Mouse (Mus musculus) midbrain, embryonic 10.5 days (tissue): ENCODE data around the gene Stk16. TPM values are rescaled to one million over a fixed set of nuclear protein-coding genes. Genes with fewer than 3 reads are reported as not detected.

Experiments
- microRNA-seq: library from miRNA; unstranded; fragments of <30 nt; microRNA quantifications from one replicate; pipeline ENCODE4, GENCODE M21; 2017
- polyA plus RNA-seq: library from polyadenylated mRNA; unstranded; fragments of >200 nt; fragmentation: Nextera tagmentation; extraction: Ambion mirVana; gene quantifications from 2 replicates; pipeline ENCODE4 v1.2.1, GENCODE M21; 2016

The Stk16 gene
- polyA plus RNA-seq, 1 experiment from 2014 or later: 142 TPM

Small RNA genes lying within 50 kb of the gene (microRNA-seq; reads per million reads assigned to microRNA genes)
- gene Gm27943: not detected

Other genes with a start within 250 kb of the Stk16 start
- 15.2 and 16.0 TPM in 2 replicates for gene Nhej1, start 85.6 kb upstream of the Stk16 start, polyA plus RNA-seq
- gene Slc23a3, start 76.9 kb upstream of the Stk16 start, polyA plus RNA-seq: 0.11 TPM in 1 of 2 replicates, not detected in the other
- 51.7 and 60.4 TPM in 2 replicates for gene Cnppd1, start 68.1 kb upstream of the Stk16 start, polyA plus RNA-seq
- 44.1 and 55.4 TPM in 2 replicates for gene Retreg2, start 68.1 kb upstream of the Stk16 start, polyA plus RNA-seq
- 30.6 and 34.1 TPM in 2 replicates for gene Zfand2b, start 42.2 kb upstream of the Stk16 start, polyA plus RNA-seq
- 42.5 and 50.6 TPM in 2 replicates for gene Abcb6, start 30.4 kb upstream of the Stk16 start, polyA plus RNA-seq
- gene Ankzf1, start 18.7 kb upstream of the Stk16 start, polyA plus RNA-seq: 22.9 and 24.1 TPM in 2 replicates
- gene Atg9a, start 18.6 kb upstream of the Stk16 start, polyA plus RNA-seq: 18.8 and 25.4 TPM in 2 replicates
- 14.8 and 16.0 TPM in 2 replicates for gene Glb1l, start within 50 bp of the Stk16 start, polyA plus RNA-seq
- 9.0 and 10.0 TPM in 2 replicates for gene Tuba4a, start 9.0 kb downstream of the Stk16 start, polyA plus RNA-seq
- not detected in 2 replicates for gene A630095N17Rik, start 21.3 kb downstream of the Stk16 start, polyA plus RNA-seq
- gene Dnajb2, start 25.6 kb downstream of the Stk16 start, polyA plus RNA-seq: 27.5 and 27.9 TPM in 2 replicates
- 3.6 and 6.1 TPM in 2 replicates for gene Ptprn, start 53.7 kb downstream of the Stk16 start, polyA plus RNA-seq
- 7.2 and 16.2 TPM in 2 replicates for gene Resp18, start 67.6 kb downstream of the Stk16 start, polyA plus RNA-seq
- 157 and 176 TPM in 2 replicates for gene Dnpep, start 107.2 kb downstream of the Stk16 start, polyA plus RNA-seq
- 1.1 and 2.8 TPM in 2 replicates for gene Des, start 149.5 kb downstream of the Stk16 start, polyA plus RNA-seq
- gene Speg, start 164.5 kb downstream of the Stk16 start, polyA plus RNA-seq: 23.6 and 26.9 TPM in 2 replicates
- gene Gmppa, start 225.1 kb downstream of the Stk16 start, polyA plus RNA-seq: 70.2 and 73.1 TPM in 2 replicates
- 6.1 and 17.7 TPM in 2 replicates for gene Asic4, start 239.6 kb downstream of the Stk16 start, polyA plus RNA-seq